Mouse (Mus musculus) gastrocnemius, adult 18-20 months (tissue): ENCODE measurements at regions not wholly inside any gene's neighbourhood (a gene's known extent, or its start where the extent isn't known, plus 50 kb on each side); places are given as distances from the start of the nearest gene placed in this dataset.

Source experiments
- DNase-seq: peaks from one replicate; pipeline ENCODE4 v3.0.0; 2021; ENCODE audit warnings: low spot score

- no peak for DNase-seq
Measured at GRCm38 (mm10) chr12:92292460-92293340, 443.7 kb upstream of the Sel1l start.

GRCm38 (mm10) chr12:92291490-92291889 is 442.5 kb upstream of the Sel1l start:
- DNase-seq: no peak

GRCm38 (mm10) chr12:92285511-92285910 is 436.6 kb upstream of the Sel1l start:
- DNase-seq: no peak

- DNase-seq: no peak
Measured at GRCm38 (mm10) chr12:92280470-92280869, 431.5 kb upstream of the Sel1l start.

GRCm38 (mm10) chr12:92251962-92252361 is 403.0 kb upstream of the Sel1l start:
- DNase-seq: no peak

GRCm38 (mm10) chr12:92246790-92247451 is 398.0 kb upstream of the Sel1l start:
- no peak for DNase-seq

- DNase-seq: no peak
Measured at GRCm38 (mm10) chr12:92239956-92240699, 391.2 kb upstream of the Sel1l start.

GRCm38 (mm10) chr12:92233650-92234408 is 384.9 kb upstream of the Sel1l start:
- DNase-seq: no peak

GRCm38 (mm10) chr12:92228585-92228984 is 379.6 kb upstream of the Sel1l start:
- no peak for DNase-seq

- DNase-seq: no peak
Measured at GRCm38 (mm10) chr12:92203351-92203750, 354.4 kb upstream of the Sel1l start.

GRCm38 (mm10) chr12:92200602-92201001 is 351.6 kb upstream of the Sel1l start:
- DNase-seq: no peak

GRCm38 (mm10) chr12:92198738-92199477 is 350.0 kb upstream of the Sel1l start:
- DNase-seq: no peak

GRCm38 (mm10) chr12:92193934-92194685 is 345.2 kb upstream of the Sel1l start:
- no peak for DNase-seq

GRCm38 (mm10) chr12:92193199-92193933 is 344.4 kb upstream of the Sel1l start:
- DNase-seq: no peak

GRCm38 (mm10) chr12:92189022-92189421 is 340.1 kb upstream of the Sel1l start:
- DNase-seq: no peak

- DNase-seq: no peak
Measured at GRCm38 (mm10) chr12:92187133-92187482, 338.2 kb upstream of the Sel1l start.

GRCm38 (mm10) chr12:92186448-92187132 is 337.6 kb upstream of the Sel1l start:
- no peak for DNase-seq

- DNase-seq: no peak
Measured at GRCm38 (mm10) chr12:92179292-92179691, 330.3 kb upstream of the Sel1l start.

GRCm38 (mm10) chr12:92156726-92157125 is 307.8 kb upstream of the Sel1l start:
- no peak for DNase-seq
